Mouse (Mus musculus) MEL (cell line): ENCODE results near the gene Pcp4. TPM values are rescaled to one million over a fixed set of nuclear protein-coding genes. Genes with fewer than 3 reads are reported as not detected.

ENCODE experiments used
- DNase-seq: peaks from one replicate; pipeline ENCODE4 v3.0.0; 2011; ENCODE audit warnings: low read depth, low spot score
- H3K27ac ChIP-seq: 2 replicates; pipeline ENCODE4 v1.5.1; 2012; ENCODE audit warnings: low read depth, mild to moderate bottlenecking, control low read depth, low read length, moderate library complexity; ENCODE audit not compliant: control insufficient read depth
- H3K27me3 ChIP-seq, 2 experiments: fragments of 150-350 bp in 1 of 2; sonication (generic) in 1 of 2; 2 replicates each; pipeline ENCODE4 v1.6.1; 2012; ENCODE audit warnings: low read length in 2 of 2, mild to moderate bottlenecking in 2 of 2, improper control_type of control experiment in 1 of 2, moderate library complexity in 1 of 2; ENCODE audit not compliant: insufficient read depth in 2 of 2, control insufficient read depth in 1 of 2
- H3K36me3 ChIP-seq, 2 experiments: 2 replicates each; pipeline ENCODE4 v1.6.1; 2012 to 2014; ENCODE audit warnings: low read length in 2 of 2, improper control_type of control experiment in 1 of 2, inconsistent platforms in 1 of 2, mild to moderate bottlenecking in 1 of 2; ENCODE audit not compliant: insufficient read depth in 2 of 2, control insufficient read depth in 1 of 2
- H3K4me1 ChIP-seq, 2 experiments: fragments of 150-350 bp in 1 of 2; sonication (generic) in 1 of 2; 2 replicates each; pipeline ENCODE4 v1.6.1; 2012; ENCODE audit warnings: low read length in 2 of 2, improper control_type of control experiment in 1 of 2, mild to moderate bottlenecking in 1 of 2; ENCODE audit not compliant: insufficient read depth in 2 of 2, control insufficient read depth in 1 of 2
- H3K4me3 ChIP-seq, 2 experiments: fragments of 150-350 bp in 1 of 2; sonication (generic) in 1 of 2; 2 replicates each; pipeline ENCODE4 v1.5.1; 2012; ENCODE audit warnings: low read depth in 2 of 2, low read length in 2 of 2, mild to moderate bottlenecking in 2 of 2, moderate library complexity in 2 of 2, control low read depth in 1 of 2, improper control_type of control experiment in 1 of 2; ENCODE audit not compliant: control insufficient read depth in 1 of 2, insufficient read depth in 1 of 2
- H3K79me2 ChIP-seq: 2 replicates; pipeline ENCODE4 v1.6.1; 2012; ENCODE audit warnings: mild to moderate bottlenecking, low read length, moderate library complexity; ENCODE audit not compliant: control insufficient read depth, poor library complexity, insufficient read depth
- H3K9ac ChIP-seq: 2 replicates; pipeline ENCODE4 v1.6.1; 2012; ENCODE audit warnings: low read depth, mild to moderate bottlenecking, control low read depth, low read length, moderate library complexity; ENCODE audit not compliant: control insufficient read depth, poor library complexity, severe bottlenecking
- H3K9me3 ChIP-seq: fragments of 150-350 bp; sonication (generic); replicated peaks from 2 replicates; pipeline ENCODE4 v1.6.1; 2012; ENCODE audit warnings: mild to moderate bottlenecking, low read length, improper control_type of control experiment, moderate library complexity; ENCODE audit not compliant: insufficient read depth
- E2F4 ChIP-seq: IDR thresholded peaks from 2 replicates; pipeline ENCODE4 v1.6.1; 2011; ENCODE audit warnings: low read depth, low read length, improper control_type of control experiment, borderline replicate concordance
- ETS1 ChIP-seq: IDR thresholded peaks from 2 replicates; pipeline ENCODE4 v1.6.1; 2012; ENCODE audit warnings: low read depth, mild to moderate bottlenecking, inconsistent platforms, low read length, improper control_type of control experiment, moderate library complexity
- GATA1 ChIP-seq: IDR thresholded peaks from 2 replicates; pipeline ENCODE4 v1.6.1; 2011; ENCODE audit warnings: low read depth, low read length, improper control_type of control experiment
- HCFC1 ChIP-seq: IDR thresholded peaks from 2 replicates; pipeline ENCODE4 v1.6.1; 2012; ENCODE audit warnings: low read depth, mild to moderate bottlenecking, inconsistent platforms, low read length, improper control_type of control experiment, moderate library complexity
- MAFK ChIP-seq: IDR thresholded peaks from 2 replicates; pipeline ENCODE4 v1.6.1; 2011; ENCODE audit warnings: low read depth, mild to moderate bottlenecking, low read length, improper control_type of control experiment, borderline replicate concordance
- MEF2A ChIP-seq: IDR thresholded peaks from 2 replicates; pipeline ENCODE4 v1.6.1; 2014; ENCODE audit warnings: low read depth, mild to moderate bottlenecking, inconsistent platforms, low read length, improper control_type of control experiment; ENCODE audit not compliant: poor library complexity, insufficient replicate concordance, severe bottlenecking; ENCODE audit errors: extremely low read depth
- MXI1 ChIP-seq: IDR thresholded peaks from 2 replicates; pipeline ENCODE4 v1.6.1; 2011; ENCODE audit warnings: mild to moderate bottlenecking, low read depth, low read length, improper control_type of control experiment
- POLR2AphosphoS2 ChIP-seq: IDR thresholded peaks from 2 replicates; pipeline ENCODE4 v1.6.1; 2011; ENCODE audit warnings: low read length, improper control_type of control experiment
- POLR2AphosphoS5 ChIP-seq: IDR thresholded peaks from 2 replicates; pipeline ENCODE4 v1.6.1; 2012; ENCODE audit warnings: low read depth, borderline replicate concordance, mild to moderate bottlenecking, inconsistent platforms, low read length, moderate library complexity, mixed read lengths
- RAD21 ChIP-seq: IDR thresholded peaks from 2 replicates; pipeline ENCODE4 v1.6.1; 2011; ENCODE audit warnings: mild to moderate bottlenecking, low read depth, low read length, improper control_type of control experiment
- SIN3A ChIP-seq: IDR thresholded peaks from 2 replicates; pipeline ENCODE4 v1.6.1; 2012; ENCODE audit warnings: low read length, improper control_type of control experiment, inconsistent platforms
- SMC3 ChIP-seq: IDR thresholded peaks from 2 replicates; pipeline ENCODE4 v1.6.1; 2011; ENCODE audit warnings: low read depth, low read length, improper control_type of control experiment
- UBTF ChIP-seq: IDR thresholded peaks from 2 replicates; pipeline ENCODE4 v1.6.1; 2012; ENCODE audit warnings: low read depth, mild to moderate bottlenecking, inconsistent platforms, low read length, improper control_type of control experiment, moderate library complexity, borderline replicate concordance; ENCODE audit not compliant: insufficient read depth
- USF1 ChIP-seq: IDR thresholded peaks from 2 replicates; pipeline ENCODE4 v1.6.1; 2014; ENCODE audit warnings: low read depth, mild to moderate bottlenecking, inconsistent platforms, low read length, improper control_type of control experiment, moderate library complexity
- USF2 ChIP-seq, 2 experiments: IDR thresholded peaks; 2 replicates each; pipeline ENCODE4 v1.6.1; 2011 to 2012; ENCODE audit warnings: improper control_type of control experiment in 2 of 2, low read length in 2 of 2, borderline replicate concordance in 1 of 2, inconsistent platforms in 1 of 2, low read depth in 1 of 2, mild to moderate bottlenecking in 1 of 2; ENCODE audit not compliant: insufficient read depth in 1 of 2
- ZC3H11A ChIP-seq: IDR thresholded peaks from 2 replicates; pipeline ENCODE4 v1.6.1; 2012; ENCODE audit warnings: low read depth, mild to moderate bottlenecking, inconsistent platforms, low read length, improper control_type of control experiment
- ZKSCAN1 ChIP-seq: IDR thresholded peaks from 2 replicates; pipeline ENCODE4 v1.6.1; 2012; ENCODE audit warnings: low read depth, mild to moderate bottlenecking, inconsistent platforms, low read length, improper control_type of control experiment, moderate library complexity
- ZMIZ1 ChIP-seq: IDR thresholded peaks from 2 replicates; pipeline ENCODE4 v1.6.1; 2012; ENCODE audit warnings: low read depth, mild to moderate bottlenecking, inconsistent platforms, low read length, improper control_type of control experiment, moderate library complexity
- ZNF384 ChIP-seq: IDR thresholded peaks from 2 replicates; pipeline ENCODE4 v1.6.1; 2012; ENCODE audit warnings: low read depth, mild to moderate bottlenecking, inconsistent platforms, low read length, improper control_type of control experiment
- polyA plus RNA-seq, 2 experiments: library from polyadenylated mRNA; stranded (reverse) in 1 of 2; unstranded in 1 of 2; fragments of >175 nt in 1 of 2; fragments of >200 nt in 1 of 2; gene quantifications; 2 replicates each; pipeline versions ENCODE4 v1.2.1 to v1.2.4; 2012; ENCODE audit warnings: low replicate concordance in 2 of 2, low read depth in 1 of 2; ENCODE audit not compliant: insufficient read length in 2 of 2, insufficient read depth in 1 of 2, missing spikeins in 1 of 2
- total RNA-seq: library from RNA; depleted of rRNA; stranded (reverse); fragments of 300-350 nt; gene quantifications from 2 replicates; pipeline ENCODE4 v1.2.3, GENCODE M21; 2012

Gene Pcp4
- total and polyA plus RNA-seq, 3 experiments: not detected

- H3K9ac ChIP-seq: no peak overlapping the region
- TF ChIP-seq HCFC1: no peak
- TF ChIP-seq POLR2AphosphoS2: no peak
- TF ChIP-seq UBTF: no peak
- TF ChIP-seq RAD21: no peak
- TF ChIP-seq MAFK: no peak
- no peak for TF ChIP-seq USF2 (IDR thresholded peaks at IDR 0.05; ENCODE audit: borderline replicate concordance in 1 of 2, insufficient read depth in 1 of 2, low read depth in 1 of 2, low read length in 2 of 2)
- no peak for TF ChIP-seq ZNF384
Observed at GRCm38 (mm10) chr16:96472361-96472760, 5.0 kb downstream of the Pcp4 start.

GRCm38 (mm10) chr16:96472816-96473215 is 5.4 kb downstream of the Pcp4 start:
- no peak overlapping the region for H3K4me3 ChIP-seq
- H3K79me2 ChIP-seq: no peaks in the 10 kb centered on the region
- TF ChIP-seq ZMIZ1: no peak
- TF ChIP-seq POLR2AphosphoS5: no peak
- TF ChIP-seq MAFK: no peak
- TF ChIP-seq SIN3A: no peak
- TF ChIP-seq MXI1: no peak
- TF ChIP-seq E2F4: no peak
- no peak for TF ChIP-seq MEF2A
- TF ChIP-seq ZC3H11A: no peak
- no peak for TF ChIP-seq UBTF
- no peak for TF ChIP-seq SMC3
- no peak for TF ChIP-seq GATA1
- no peak for TF ChIP-seq ETS1
- no peak for TF ChIP-seq RAD21
- no peak for TF ChIP-seq ZKSCAN1
- no peak for TF ChIP-seq USF1
- no peak overlapping the region for H3K27ac ChIP-seq
- H3K27me3 ChIP-seq: no peaks in the 10 kb centered on the region
- DNase-seq: no peak
- no peak overlapping the region for H3K9ac ChIP-seq
- no peaks in the 10 kb centered on the region for H3K36me3 ChIP-seq
- H3K9me3 ChIP-seq: no peaks in the 10 kb centered on the region
- H3K4me1 ChIP-seq: no peaks in the 10 kb centered on the region

More at GRCm38 (mm10) chr16:96472361-96472760, 5.0 kb downstream of the Pcp4 start:
- Histone ChIP-seq H3K36me3 (no peaks in the 10 kb centered on the region), H3K27ac (no peak overlapping the region), H3K79me2 (no peaks in the 10 kb centered on the region), H3K4me1 (no peaks in the 10 kb centered on the region), H3K4me3 (no peak overlapping the region), H3K27me3 (no peaks in the 10 kb centered on the region), H3K9me3 (no peaks in the 10 kb centered on the region)
- no peak for DNase-seq
